Mouse (Mus musculus) cerebellum, adult 18-20 months (tissue): ENCODE measurements around the gene Kcnc1.

ENCODE experiments used
- DNase-seq, 2 experiments: peaks; one replicate each; pipeline ENCODE4 v3.0.0; 2021

Gene Kcnc1

DNA sequence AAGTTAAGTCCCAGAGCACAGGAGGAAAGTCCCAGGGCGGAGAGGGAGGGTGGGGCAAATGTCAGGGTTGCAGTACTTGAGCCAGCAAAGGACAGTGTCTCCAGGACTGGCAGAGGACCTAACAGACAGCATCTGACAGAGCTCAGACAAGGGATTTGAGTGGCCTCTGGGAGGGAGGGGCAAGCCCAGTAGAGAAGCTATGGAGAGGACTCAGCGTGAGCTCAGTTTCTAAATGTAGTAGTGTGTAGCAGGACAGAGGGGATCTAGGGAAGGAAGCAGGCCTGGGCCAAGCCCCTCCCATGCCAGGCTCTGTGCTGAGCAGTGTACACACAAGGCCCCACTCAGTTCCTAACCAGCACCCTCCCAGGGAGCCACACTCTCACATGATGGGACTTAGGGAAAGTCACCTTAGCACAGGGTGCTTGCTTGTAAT lies 85.8 kb downstream of the Kcnc1 start:
- no peak for DNase-seq

DNA sequence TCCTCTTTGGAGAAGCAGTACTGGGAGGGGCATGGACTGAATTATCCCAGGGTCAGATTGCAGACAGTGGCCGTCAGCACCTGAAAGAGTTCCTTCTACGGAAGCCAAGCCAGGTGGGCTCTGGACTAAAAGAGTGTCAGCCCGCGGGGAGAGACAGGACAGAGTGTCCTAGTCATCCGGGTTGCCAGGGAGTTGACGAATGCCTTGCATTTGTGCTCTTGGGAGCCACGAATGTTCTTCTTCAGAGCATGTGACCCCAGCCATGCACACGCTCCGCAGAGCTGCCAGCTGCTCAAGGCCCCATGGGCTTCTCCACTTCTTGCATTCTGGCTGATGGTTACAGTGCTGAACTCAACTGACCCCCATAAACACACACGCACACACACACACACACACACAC lies 86.8 kb downstream of the Kcnc1 start:
- DNase-seq = no peak

DNA sequence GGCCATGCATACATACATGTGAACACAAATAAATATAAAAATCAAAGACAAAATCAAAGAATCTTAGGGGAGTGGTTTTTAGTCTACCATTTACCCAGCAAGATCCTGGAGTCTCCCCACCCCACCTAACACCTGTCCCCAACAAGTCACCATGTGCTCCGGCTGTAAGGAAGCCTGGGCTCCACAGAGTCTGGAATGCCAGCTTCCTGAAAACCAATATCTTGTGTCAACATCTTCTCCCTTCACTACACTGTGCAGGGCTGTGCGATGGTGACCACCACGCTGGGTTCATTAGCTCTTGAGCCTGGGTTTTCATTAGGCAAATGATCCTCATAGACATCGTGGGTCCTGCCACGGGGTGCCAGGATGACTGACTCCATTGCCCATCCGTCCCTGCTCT lies 87.9 kb downstream of the Kcnc1 start:
- no peak for DNase-seq

DNA sequence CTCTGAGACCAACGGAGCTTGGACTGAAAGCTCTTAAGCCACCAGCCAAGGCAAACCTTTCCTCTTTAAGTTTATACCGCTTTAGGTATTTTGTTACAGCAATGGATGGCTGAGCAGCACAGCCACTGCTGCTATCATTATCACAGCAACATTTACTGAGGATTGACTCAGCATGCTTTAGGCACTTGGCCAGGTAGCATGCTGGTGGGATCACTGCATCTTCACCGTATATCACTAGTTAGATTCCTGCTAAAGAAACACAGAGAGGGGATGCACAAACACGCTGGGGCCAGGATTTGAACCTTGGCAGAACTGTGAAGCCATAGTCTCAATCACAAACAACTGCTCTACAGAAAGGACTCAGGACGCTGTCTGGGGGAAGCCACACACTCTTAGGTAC lies 90.5 kb downstream of the Kcnc1 start:
- peak in 1 of 2 experiments; percentile 43 for DNase-seq

DNA sequence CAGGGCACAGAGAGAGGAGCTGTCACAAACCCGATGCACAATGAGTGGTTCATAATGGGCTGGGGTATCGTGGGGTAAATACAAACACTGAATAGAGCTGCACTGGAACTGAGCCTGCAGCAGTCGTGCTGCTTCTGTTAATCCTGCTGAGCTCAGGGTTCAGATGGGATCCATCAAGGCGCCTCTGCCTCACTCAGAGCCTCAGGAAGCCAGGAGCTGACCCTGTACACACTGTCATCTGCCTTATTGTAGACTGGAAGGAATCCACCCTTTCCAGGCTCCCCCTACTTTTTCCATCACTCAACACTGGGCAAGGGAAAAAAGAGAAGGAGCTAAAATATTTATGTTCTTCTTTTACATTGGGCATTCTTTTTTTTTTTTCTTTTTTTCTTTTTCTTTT lies 91.1 kb downstream of the Kcnc1 start:
- peak in 1 of 2 experiments; percentile 57 for DNase-seq
